Mouse (Mus musculus) R1 (cell line): ENCODE data around the gene Mipol1.
A peak's percentile ranks its signal among the peaks of the same experiment; 100 is the strongest.
"Not testable (repeated sequence)": the region's sequence is repeated elsewhere in the genome, so short reads cannot be mapped to it uniquely, and the experiment has no call there.

Experiments
- DNase-seq: peaks from one replicate; pipeline ENCODE4 v3.0.0-alpha.2; 2018; ENCODE audit warnings: low read depth, low spot score

Gene Mipol1

DNA sequence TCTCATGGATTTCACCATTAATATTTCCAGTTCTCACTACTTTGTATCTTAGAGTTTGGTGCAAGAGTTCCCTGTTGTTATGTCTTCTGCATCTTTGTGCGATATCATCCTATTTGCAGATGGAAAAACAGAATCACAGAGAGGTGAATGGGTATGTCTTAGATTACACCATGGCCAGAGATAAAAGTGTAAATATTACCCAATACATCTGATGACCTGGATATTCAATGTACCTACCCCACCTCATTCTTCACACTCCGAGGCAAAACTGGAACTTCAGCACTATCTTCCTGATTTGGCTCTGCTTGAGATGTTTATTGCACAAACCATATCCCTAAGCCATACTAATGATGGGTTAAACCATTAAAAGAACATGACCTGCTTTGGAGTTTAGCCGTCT lies 198.0 kb downstream of the Mipol1 start:
- DNase-seq: no peak

DNA sequence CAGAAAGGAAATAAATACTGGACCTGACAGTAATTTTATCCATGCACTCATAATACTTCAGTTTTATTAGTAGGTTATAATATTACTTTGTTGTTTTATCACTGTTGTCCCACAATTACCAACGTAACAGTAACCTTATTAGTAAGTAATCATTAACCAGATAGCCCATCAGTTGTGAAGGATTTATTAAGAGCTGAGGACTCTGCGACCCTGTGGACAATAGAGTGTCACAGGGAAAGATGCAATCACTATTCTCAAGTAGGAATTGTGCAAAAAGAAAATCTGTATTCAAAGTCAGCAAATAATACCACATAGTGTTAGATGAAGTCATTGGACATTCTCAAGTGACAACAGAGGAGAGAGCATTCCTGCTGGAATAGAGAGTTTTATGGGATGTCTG lies 198.5 kb downstream of the Mipol1 start:
- no peak for DNase-seq

DNA sequence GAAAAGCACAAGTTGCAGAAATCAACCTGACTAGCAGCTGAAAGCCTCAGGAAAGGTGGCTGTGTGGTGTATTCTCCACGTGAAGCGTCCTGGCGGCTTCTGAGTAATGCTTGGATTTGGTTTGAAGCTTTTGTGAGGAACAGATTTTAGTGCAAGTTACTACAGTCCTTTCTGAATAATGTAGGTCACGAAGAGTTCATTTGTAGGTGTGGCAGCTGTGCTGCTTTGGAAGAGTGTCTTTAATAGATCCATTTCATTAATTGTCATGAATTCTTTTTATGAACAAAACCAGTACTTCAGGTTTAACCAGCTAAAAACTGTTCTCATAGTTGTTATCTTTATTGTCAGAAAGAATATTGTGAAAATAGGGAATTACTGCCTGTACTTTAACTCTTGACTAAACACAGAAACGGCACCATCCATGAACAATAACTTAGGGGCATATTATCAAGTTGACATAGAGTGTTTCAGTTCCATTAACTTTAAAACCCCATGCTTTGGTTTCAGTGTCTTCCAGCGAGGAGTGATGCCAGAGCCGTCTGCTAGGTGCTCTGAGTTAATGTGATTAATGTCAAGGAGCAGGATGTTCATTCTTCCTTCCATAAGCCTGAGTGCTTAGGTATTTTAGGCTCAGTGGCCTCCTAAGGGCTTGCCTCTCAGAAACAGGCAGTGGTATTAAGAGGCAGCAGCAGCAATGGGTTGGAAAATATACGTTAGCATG lies 206.9 kb downstream of the Mipol1 start:
- DNase-seq: not testable (repeated sequence)

DNA sequence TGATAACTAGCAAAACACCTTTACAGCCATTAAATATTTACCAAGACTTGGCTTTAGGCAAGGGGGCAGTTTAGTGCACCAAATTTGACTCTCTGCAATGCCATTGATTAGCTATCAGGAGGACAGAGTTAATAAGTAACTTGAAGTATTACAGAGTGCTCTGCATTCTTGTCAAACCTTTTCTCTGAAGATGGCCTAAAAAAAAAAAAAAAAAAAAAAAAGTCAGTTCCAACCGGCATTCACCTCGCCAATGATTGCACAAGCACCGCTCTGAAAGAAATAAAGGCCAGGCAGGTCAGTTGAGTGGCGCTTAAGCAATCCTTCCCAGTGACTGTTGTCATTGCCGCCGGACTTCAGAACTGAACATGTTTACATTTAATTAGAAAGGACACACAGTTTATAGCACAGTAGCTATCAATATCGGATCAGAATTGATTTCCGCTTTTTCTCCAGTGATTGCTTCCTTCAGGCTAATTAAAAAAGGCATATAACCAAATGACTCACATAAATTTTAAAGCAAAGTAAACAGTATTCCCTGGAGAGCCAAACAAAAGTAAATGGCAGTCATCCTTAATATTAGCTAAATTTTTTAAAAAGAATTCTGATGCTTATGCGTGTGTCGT lies 214.2 kb downstream of the Mipol1 start:
- DNase-seq: no peak

DNA sequence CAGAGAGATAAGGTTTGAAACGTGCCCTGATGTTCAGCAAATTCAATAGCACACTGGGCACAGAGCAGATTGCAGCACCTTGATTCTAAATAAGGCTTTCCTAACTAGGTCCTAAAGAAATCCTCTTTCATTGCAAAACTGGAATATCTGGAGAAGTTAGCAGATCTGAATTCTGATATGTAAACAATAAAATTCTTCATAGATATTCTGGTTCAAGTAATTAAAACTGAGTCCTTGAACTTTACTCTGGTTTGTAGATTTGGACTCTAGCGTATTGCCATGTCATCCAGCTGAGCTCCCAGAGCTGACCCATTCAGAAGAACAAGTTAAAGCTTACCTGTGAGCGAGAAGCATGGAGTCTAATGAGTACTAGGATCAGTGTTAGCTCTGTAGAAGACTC lies 217.1 kb downstream of the Mipol1 start:
- no peak for DNase-seq

DNA sequence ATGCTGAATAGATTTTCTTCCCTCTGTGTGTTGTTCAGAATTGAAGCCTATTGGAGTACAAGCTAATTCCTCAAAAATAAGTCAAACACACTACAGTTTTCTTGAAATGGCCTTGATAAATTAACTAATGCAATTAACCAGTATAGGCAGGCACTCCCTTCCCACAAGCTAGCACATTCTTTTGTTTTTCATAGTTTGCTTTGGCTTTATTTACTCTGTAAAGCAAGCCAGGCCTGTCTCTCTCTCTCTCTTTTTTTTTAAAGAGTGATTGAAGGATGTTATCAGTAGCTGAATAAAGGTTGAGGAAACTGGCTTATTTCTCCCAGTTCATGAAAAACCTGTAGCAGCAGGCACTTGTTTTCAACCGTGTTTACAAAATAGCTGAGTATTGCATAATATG lies 219.1 kb downstream of the Mipol1 start:
- no peak for DNase-seq

DNA sequence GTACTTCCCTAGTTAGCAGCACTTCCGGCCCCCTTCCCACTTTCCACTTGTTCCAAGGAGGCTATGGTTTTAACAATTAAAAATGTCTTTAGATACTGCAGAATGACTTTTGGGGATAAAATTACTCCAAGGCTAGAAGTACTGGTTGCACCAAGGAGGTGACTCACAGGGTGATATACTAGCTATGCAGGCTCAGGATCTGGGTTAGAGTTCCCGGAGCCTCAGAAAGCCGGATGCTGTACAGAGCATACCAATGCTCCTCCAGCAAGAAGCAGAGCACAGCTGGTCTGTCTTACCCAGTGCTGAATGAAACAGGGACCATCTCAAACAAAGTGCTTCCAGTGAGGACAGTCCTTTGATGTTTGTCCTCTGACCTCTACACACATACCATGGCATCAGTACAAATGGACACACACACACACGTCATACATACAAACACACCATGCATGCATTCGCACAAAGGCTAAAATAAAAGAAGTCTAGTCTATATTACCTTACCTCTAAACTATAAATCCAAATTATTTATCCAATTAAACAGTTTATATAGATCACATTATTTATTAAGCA lies 219.9 kb downstream of the Mipol1 start:
- DNase-seq: no peak

DNA sequence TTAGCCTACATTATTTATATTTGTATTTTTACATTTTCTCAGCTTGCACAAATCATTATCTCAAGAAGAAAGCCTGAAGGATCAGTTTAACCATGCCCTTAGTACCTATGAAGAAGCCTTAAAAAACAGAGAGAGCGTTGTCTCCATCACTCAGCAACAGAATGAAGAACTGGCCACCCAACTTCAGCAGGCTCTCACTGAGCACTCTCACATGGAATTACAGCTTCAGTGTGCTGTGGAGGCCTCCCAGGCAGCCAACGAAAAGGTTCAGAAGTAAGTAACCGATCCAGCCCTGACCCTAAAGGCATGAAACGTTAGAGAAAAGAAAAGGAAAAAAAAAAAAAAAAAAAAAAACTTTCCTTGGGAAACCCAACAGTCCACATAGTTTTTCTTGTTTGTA lies 226.7 kb downstream of the Mipol1 start:
- no peak for DNase-seq

DNA sequence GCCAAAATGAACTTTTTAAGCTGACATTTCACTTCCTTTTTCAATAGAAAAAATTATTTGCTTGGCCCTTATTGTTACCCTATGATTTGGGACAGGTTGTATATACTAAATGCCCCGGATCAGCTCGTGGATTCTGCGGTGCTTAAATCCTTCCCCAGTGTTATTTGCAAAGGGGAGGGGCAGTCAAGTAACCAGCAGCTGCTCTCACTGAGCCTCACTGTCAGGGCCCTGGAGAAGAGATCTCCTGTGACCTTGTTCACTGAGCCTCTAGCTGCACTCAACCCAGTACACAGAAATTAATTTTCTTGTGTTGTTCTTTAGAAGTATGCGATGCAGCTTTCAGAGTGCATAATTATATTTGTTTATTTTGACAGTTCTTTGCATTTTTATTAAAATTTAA lies 227.1 kb downstream of the Mipol1 start:
- DNase-seq: no peak

DNA sequence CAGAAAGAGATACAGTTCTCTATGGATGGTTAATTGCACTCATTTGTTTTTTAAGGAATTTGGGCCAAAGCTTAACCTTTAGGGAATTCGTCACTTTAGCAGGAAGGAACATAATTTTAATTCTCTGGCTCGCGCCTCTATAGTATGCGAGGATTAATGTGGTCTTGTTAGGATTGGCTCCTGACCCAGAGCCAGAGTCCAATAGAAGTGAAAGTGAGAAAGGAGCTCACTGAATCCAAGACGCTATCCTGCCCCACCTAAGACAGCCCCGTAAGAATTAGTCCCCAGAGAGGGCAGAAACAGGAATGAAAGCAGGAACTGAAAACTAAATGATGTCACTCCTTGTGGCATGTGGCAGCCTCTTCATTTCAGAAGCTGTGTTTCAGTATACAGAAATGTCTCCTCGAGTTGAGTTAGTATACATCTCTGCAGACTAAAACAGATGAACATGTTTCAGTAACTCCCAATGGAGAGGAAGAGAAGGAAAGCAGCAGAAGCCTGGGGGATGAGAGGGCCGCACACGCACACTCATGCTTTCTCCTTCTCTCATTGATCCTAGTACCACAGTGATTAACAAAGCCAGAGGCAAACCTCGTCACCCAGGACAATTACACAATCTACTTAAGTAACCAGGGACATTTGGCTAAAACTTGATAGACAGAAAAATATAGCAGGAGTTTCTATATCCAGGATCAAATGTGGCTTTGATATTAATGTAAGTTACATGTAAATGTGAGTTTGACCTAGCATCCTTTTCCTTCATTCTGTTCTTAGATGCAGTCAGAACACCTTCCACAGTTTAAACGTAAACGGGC lies 234.5 kb downstream of the Mipol1 start:
- DNase-seq: no peak

- peak; percentile 77 for DNase-seq
These were observed 241.6 kb downstream of the Mipol1 start for GRCm38 (mm10) chr12:57471786-57472185.

DNA sequence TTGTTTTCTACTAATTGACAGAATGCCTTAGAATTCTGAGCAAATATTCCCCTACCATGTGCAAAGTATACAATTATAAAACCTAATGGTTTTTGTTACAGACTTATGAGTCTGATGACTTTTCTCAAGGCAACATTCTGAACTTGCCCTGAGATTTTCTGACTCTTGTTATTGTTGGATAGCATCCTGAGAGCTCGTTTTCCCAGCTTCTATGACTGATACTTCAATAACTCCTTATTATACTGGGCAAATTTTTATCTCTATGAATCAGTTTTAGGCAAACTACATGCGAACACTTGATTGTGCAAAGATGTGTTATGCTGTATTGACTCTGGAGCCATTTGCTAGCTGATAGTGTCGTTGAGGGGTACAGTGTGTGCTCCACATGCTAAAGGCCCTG lies 246.6 kb downstream of the Mipol1 start:
- no peak for DNase-seq

GRCm38 (mm10) chr12:57481823-57482222 lies 251.6 kb downstream of the Mipol1 start:
- no peak for DNase-seq

- DNase-seq: no peak
These were observed 266.3 kb downstream of the Mipol1 start for GRCm38 (mm10) chr12:57496347-57497119.

- DNase-seq: no peak
These were observed 270.0 kb downstream of the Mipol1 start for GRCm38 (mm10) chr12:57500246-57500645.

GRCm38 (mm10) chr12:57505329-57505728 lies 275.1 kb downstream of the Mipol1 start:
- DNase-seq: peak; percentile 42

- DNase-seq: peak; percentile 8
These were observed 278.7 kb downstream of the Mipol1 start for GRCm38 (mm10) chr12:57508938-57509337.

- no peak for DNase-seq
These were observed 279.5 kb downstream of the Mipol1 start for GRCm38 (mm10) chr12:57509726-57510125.

DNA sequence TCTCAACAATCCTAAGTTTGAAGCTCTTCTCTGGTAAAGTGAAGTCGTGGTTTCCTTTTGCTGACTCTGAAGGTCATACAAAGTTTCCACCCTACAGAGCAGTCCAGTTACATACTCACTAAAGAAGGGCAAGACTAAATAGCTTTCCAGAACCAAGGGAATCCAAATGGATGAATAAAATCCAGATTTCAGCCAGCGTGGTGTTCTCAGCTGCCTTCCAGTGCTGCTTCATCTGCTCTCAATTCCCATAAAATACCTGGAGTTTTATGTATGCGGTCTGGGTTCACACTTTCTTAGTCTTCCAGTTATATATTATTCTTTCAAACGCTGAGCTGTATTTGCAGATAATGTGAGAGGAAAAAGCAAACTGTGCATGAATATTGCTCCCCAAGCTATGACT lies 280.9 kb downstream of the Mipol1 start:
- no peak for DNase-seq

DNA sequence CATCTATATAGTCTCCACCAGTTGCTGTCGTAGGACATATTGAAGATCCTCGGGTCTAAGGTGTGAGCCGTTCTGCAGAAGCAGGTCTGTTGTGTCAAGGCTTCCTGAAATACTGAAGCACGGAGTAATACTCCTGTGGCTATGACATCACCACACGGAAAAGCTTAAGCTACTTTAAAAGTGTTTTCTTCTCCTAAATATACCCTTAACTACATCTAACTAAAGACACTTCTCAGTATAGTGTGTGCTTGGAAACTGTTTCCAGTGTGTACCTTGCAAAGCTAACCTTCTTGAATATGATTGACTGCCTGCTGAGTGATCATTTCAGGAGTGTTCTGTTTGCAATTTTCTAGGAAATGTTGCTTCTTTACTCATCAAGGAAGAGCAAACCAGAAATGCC lies 281.3 kb downstream of the Mipol1 start:
- DNase-seq: no peak

- DNase-seq: no peak
These were observed 284.3 kb downstream of the Mipol1 start for GRCm38 (mm10) chr12:57514552-57514951.
